Mouse (Mus musculus): ENCODE measurements around the gene Chn2.

Gene Chn2

GRCm38 (mm10) chr6:54043536-54043935, 4.2 kb downstream of the Chn2 start:
- DNase-seq, result no peak

GRCm38 (mm10) chr6:54045748-54046721, 6.7 kb downstream of the Chn2 start:
- no peak for DNase-seq

- peak; percentile 57 to 76 for DNase-seq
Observed at GRCm38 (mm10) chr6:54046884-54047747, 7.8 kb downstream of the Chn2 start.

GRCm38 (mm10) chr6:54048768-54049167, 9.4 kb downstream of the Chn2 start:
- no peak for DNase-seq

- DNase-seq, result peak; percentile 62 to 80
Observed at GRCm38 (mm10) chr6:54051173-54051572, 11.8 kb downstream of the Chn2 start.

- DNase-seq, result no peak
Observed at GRCm38 (mm10) chr6:54052124-54052523, 12.8 kb downstream of the Chn2 start.

GRCm38 (mm10) chr6:54052666-54053065, 13.3 kb downstream of the Chn2 start:
- no peak for DNase-seq

GRCm38 (mm10) chr6:54053316-54053715, 14.0 kb downstream of the Chn2 start:
- no peak for DNase-seq

GRCm38 (mm10) chr6:54055387-54055786, 16.0 kb downstream of the Chn2 start:
- no peak for DNase-seq

- DNase-seq, result no peak
Observed at GRCm38 (mm10) chr6:54056548-54057532, 17.5 kb downstream of the Chn2 start.

GRCm38 (mm10) chr6:54057661-54058060, 18.3 kb downstream of the Chn2 start:
- no peak for DNase-seq

GRCm38 (mm10) chr6:54058837-54059236, 19.5 kb downstream of the Chn2 start:
- DNase-seq, result peak; percentile 29 to 64

- DNase-seq, result no peak
Observed at GRCm38 (mm10) chr6:54060258-54060657, 20.9 kb downstream of the Chn2 start.

GRCm38 (mm10) chr6:54061375-54061774, 22.0 kb downstream of the Chn2 start:
- no peak for DNase-seq

- DNase-seq, result no peak
Observed at GRCm38 (mm10) chr6:54063878-54064277, 24.5 kb downstream of the Chn2 start.

- DNase-seq, result no peak
Observed at GRCm38 (mm10) chr6:54067380-54067779, 28.0 kb downstream of the Chn2 start.

- DNase-seq, result no peak
Observed at GRCm38 (mm10) chr6:54068882-54069281, 29.5 kb downstream of the Chn2 start.

- peak; percentile 80 to 84 for DNase-seq
Observed at GRCm38 (mm10) chr6:54070736-54071135, 31.4 kb downstream of the Chn2 start.

- no peak for DNase-seq
Observed at GRCm38 (mm10) chr6:54071478-54071877, 32.1 kb downstream of the Chn2 start.

- DNase-seq, result no peak
Observed at GRCm38 (mm10) chr6:54074454-54074853, 35.1 kb downstream of the Chn2 start.

- DNase-seq, result no peak
Observed at GRCm38 (mm10) chr6:54075419-54075818, 36.1 kb downstream of the Chn2 start.

- no peak for DNase-seq
Observed at GRCm38 (mm10) chr6:54076625-54077024, 37.3 kb downstream of the Chn2 start.

Measured in kidney, postnatal 25 days (tissue).